Mouse (Mus musculus) hindbrain, postnatal 0 days (tissue): ENCODE results near the gene Mrpl52. TPM values are rescaled to one million over a fixed set of nuclear protein-coding genes. Genes with fewer than 3 reads are reported as not detected.

Experiments used
- ATAC-seq: fragments of 200-750 bp; cut with Nextera tagmentation; 2 replicates; pipeline ENCODE4 v1.8.0; 2017; ENCODE audit warnings: mild to moderate bottlenecking, moderate TSS enrichment, moderate library complexity
- DNase-seq: peaks from one replicate; pipeline ENCODE4 v3.0.0-alpha.2; 2015; ENCODE audit warnings: low spot score
- H3K27ac ChIP-seq: fragments of 300-500 bp; sonication (generic); 2 replicates; pipeline ENCODE4 v1.5.1; 2014; ENCODE audit warnings: mild to moderate bottlenecking
- H3K27me3 ChIP-seq: fragments of 300-500 bp; sonication (generic); 2 replicates; pipeline ENCODE4 v1.6.1; 2014; ENCODE audit warnings: low read length, mixed read lengths; ENCODE audit not compliant: insufficient read depth
- H3K36me3 ChIP-seq: fragments of 300-500 bp; sonication (generic); 2 replicates; pipeline ENCODE4 v1.6.1; 2014; ENCODE audit warnings: low read length, mixed read lengths; ENCODE audit not compliant: insufficient read depth
- H3K4me1 ChIP-seq: fragments of 300-500 bp; sonication (generic); 2 replicates; pipeline ENCODE4 v1.6.1; 2014; ENCODE audit warnings: antibody characterized with exemption, low read length, mixed read lengths; ENCODE audit not compliant: insufficient read depth
- H3K4me2 ChIP-seq: fragments of 300-500 bp; sonication (generic); 2 replicates; pipeline ENCODE4 v1.6.1; 2014; ENCODE audit warnings: low read depth, mild to moderate bottlenecking, low read length, moderate library complexity, mixed read lengths
- H3K4me3 ChIP-seq: fragments of 300-500 bp; sonication (generic); 2 replicates; pipeline ENCODE4 v1.5.1; 2014; ENCODE audit warnings: low read length
- H3K9ac ChIP-seq: fragments of 300-500 bp; sonication (generic); replicated peaks from 2 replicates; pipeline ENCODE4 v1.6.1; 2014; ENCODE audit warnings: mild to moderate bottlenecking, low read length, moderate library complexity, mixed read lengths
- H3K9me3 ChIP-seq: fragments of 300-500 bp; sonication (generic); 2 replicates; pipeline ENCODE4 v1.6.1; 2016; ENCODE audit warnings: low read length, mixed read lengths
- CTCF ChIP-seq: IDR thresholded peaks from 2 replicates; pipeline ENCODE4 v1.5.1; 2016; ENCODE audit warnings: antibody characterized with exemption, control low read depth, low read depth
- WGBS: fragments of 180-500 bp; shearing (Covaris S2); extraction: QIAGEN DNeasy Blood & Tissue Kit; methylation state at CpG from one replicate; pipeline ENCODE4 v1.1.7; 2014; 5-methylcytosine and 5-hydroxymethylcytosine counted together
- polyA plus RNA-seq: library from polyadenylated mRNA; unstranded; fragments of >200 nt; fragmentation: Nextera tagmentation; extraction: Ambion mirVana; gene quantifications from 2 replicates; pipeline ENCODE4 v1.2.1, GENCODE M21; 2015
- total RNA-seq: library from RNA; depleted of rRNA; stranded (reverse); fragments of >200 nt; gene quantifications from 2 replicates; pipeline ENCODE4 v1.2.3, GENCODE M21; 2014; rRNA removed

Gene Mrpl52
- 113 and 129 TPM in 2 replicates for total RNA-seq
- 266 and 297 TPM in 2 replicates for polyA plus RNA-seq

- peak within 1 kb of the TSS; percentile 64 for H3K9ac ChIP-seq
- ATAC-seq = peak; percentile 86
- TF ChIP-seq CTCF = no peak
- H3K9me3 ChIP-seq = no peaks in the 10 kb centered on the region
- peak within 1 kb of the TSS; percentile 87 for H3K27ac ChIP-seq
- peak; percentile 97 for DNase-seq
- peak within 1 kb of the TSS; percentile 77 for H3K4me3 ChIP-seq
- peaks cover 7% of the 10 kb centered on the region; the same call in 1 of the 2 replicates for H3K36me3 ChIP-seq
- peak within 1 kb of the TSS; percentile 64 for H3K4me2 ChIP-seq
- under 1% methylated on average over 48 of the region's 48 CpGs for WGBS
- 0 out of 2 replicates have a peak, but pooled peaks cover 10% of the 10 kb centered on the region for H3K4me1 ChIP-seq
- H3K27me3 ChIP-seq = no peaks in the 10 kb centered on the region
Measured at GRCm38 (mm10) chr14:54426689-54427398, at the start of gene Mrpl52. Gene Mrpl52 (plus strand): TSS chr14:54426909.

- Histone ChIP-seq H3K9ac (no peak overlapping the region), H3K4me1 (no peaks in the 10 kb centered on the region), H3K36me3 (no peaks in the 10 kb centered on the region), H3K27ac (no peak overlapping the region), H3K27me3 (no peaks in the 10 kb centered on the region), H3K9me3 (no peaks in the 10 kb centered on the region), H3K4me3 (no peak overlapping the region), H3K4me2 (no peak overlapping the region)
- no peak for ATAC-seq
- no peak for TF ChIP-seq CTCF
- DNase-seq = no peak
- 84% methylated on average over 6 of the region's 6 CpGs for WGBS
Measured at GRCm38 (mm10) chr14:54377166-54377565, 49.5 kb upstream of the Mrpl52 start.

GRCm38 (mm10) chr14:54379571-54379970 is 47.1 kb upstream of the Mrpl52 start:
- Histone ChIP-seq H3K4me1 (no peaks in the 10 kb centered on the region), H3K9ac (no peak overlapping the region), H3K4me3 (no peak overlapping the region), H3K27ac (no peak overlapping the region), H3K9me3 (no peaks in the 10 kb centered on the region), H3K36me3 (no peaks in the 10 kb centered on the region), H3K27me3 (no peaks in the 10 kb centered on the region), H3K4me2 (no peak overlapping the region)
- no peak for DNase-seq
- no peak for ATAC-seq
- TF ChIP-seq CTCF = no peak
- WGBS = 80% methylated on average over 13 of the region's 13 CpGs

GRCm38 (mm10) chr14:54380616-54381015 is 46.1 kb upstream of the Mrpl52 start:
- no peak for DNase-seq
- TF ChIP-seq CTCF = no peak

GRCm38 (mm10) chr14:54381816-54382215 is 44.9 kb upstream of the Mrpl52 start:
- Histone ChIP-seq H3K9me3 (no peaks in the 10 kb centered on the region), H3K4me2 (no peak overlapping the region), H3K9ac (no peak overlapping the region), H3K4me3 (no peak overlapping the region), H3K4me1 (no peaks in the 10 kb centered on the region), H3K36me3 (no peaks in the 10 kb centered on the region), H3K27me3 (no peaks in the 10 kb centered on the region), H3K27ac (no peak overlapping the region)
- ATAC-seq = no peak
- 72% methylated on average over 10 of the region's 10 CpGs for WGBS
- TF ChIP-seq CTCF = no peak
- DNase-seq = no peak

More at GRCm38 (mm10) chr14:54380616-54381015, 46.1 kb upstream of the Mrpl52 start:
- Histone ChIP-seq H3K4me2 (no peak overlapping the region), H3K9ac (no peak overlapping the region), H3K9me3 (no peaks in the 10 kb centered on the region), H3K36me3 (no peaks in the 10 kb centered on the region), H3K4me3 (no peak overlapping the region), H3K4me1 (no peaks in the 10 kb centered on the region), H3K27me3 (no peaks in the 10 kb centered on the region), H3K27ac (no peak overlapping the region)
- ATAC-seq = no peak
- WGBS = 72% methylated on average over 4 of the region's 4 CpGs

GRCm38 (mm10) chr14:54382641-54383040 is 44.1 kb upstream of the Mrpl52 start:
- Histone ChIP-seq H3K27ac (no peak overlapping the region), H3K9ac (no peak overlapping the region), H3K4me1 (no peaks in the 10 kb centered on the region), H3K36me3 (no peaks in the 10 kb centered on the region), H3K27me3 (no peaks in the 10 kb centered on the region), H3K4me3 (no peak overlapping the region), H3K9me3 (no peaks in the 10 kb centered on the region), H3K4me2 (no peak overlapping the region)
- DNase-seq (no peak), ATAC-seq (no peak)
- TF ChIP-seq CTCF = no peak
- 36% methylated on average over 9 of the region's 9 CpGs for WGBS

- no peaks in the 10 kb centered on the region for H3K36me3 ChIP-seq
- H3K27me3 ChIP-seq = no peaks in the 10 kb centered on the region
- H3K4me2 ChIP-seq = no peak overlapping the region
- no peak overlapping the region for H3K27ac ChIP-seq
- no peaks in the 10 kb centered on the region for H3K4me1 ChIP-seq
- 0 out of 2 replicates have a peak, but pooled peaks have one; percentile 12 for ATAC-seq
- H3K4me3 ChIP-seq = no peak overlapping the region
- no peak overlapping the region for H3K9ac ChIP-seq
- no peaks in the 10 kb centered on the region for H3K9me3 ChIP-seq
- no peak for DNase-seq
- 47% methylated on average over 4 of the region's 4 CpGs for WGBS
- no peak for TF ChIP-seq CTCF
Measured at GRCm38 (mm10) chr14:54383355-54383771, 43.3 kb upstream of the Mrpl52 start.
